Mouse (Mus musculus): Measurements from ENCODE around the gene Gm11213. TPM values are rescaled to one million over a fixed set of nuclear protein-coding genes. Genes with fewer than 3 reads are reported as not detected.

Gm11213 gene
- total RNA-seq, 2 experiments from 2014 or later = not detected

- no peak overlapping the region for H3K4me3 ChIP-seq
- H3K27ac ChIP-seq = no peak overlapping the region
- DNase-seq (ENCODE audit: low spot score in 2 of 2) = no peak
- no peak for TF ChIP-seq CTCF (conservative IDR thresholded peaks at IDR 0.05)
Observed at GRCm38 (mm10) chr4:63552865-63553264, 52.2 kb downstream of the Gm11213 start.

DNA sequence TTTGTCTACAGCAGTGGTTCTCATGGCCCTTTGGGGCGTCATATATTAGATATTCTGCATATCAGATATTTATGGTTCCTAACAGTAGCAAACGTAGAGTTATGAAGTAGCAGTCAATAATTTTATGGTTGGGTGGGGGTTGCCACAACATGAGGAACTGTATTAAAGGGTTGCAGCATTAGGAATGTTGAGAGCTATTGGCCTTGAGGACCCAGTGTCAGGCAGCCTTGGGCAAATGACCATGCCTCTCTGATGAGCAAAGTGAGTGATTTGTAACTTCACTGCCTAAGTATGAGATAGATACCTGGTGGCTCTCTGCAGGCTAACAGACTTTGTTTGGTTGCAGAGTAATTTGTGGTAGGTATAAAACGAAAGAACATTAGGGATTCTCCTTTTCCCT lies 54.2 kb downstream of the Gm11213 start:
- H3K4me3 ChIP-seq = no peak overlapping the region
- no peak overlapping the region for H3K27ac ChIP-seq
- no peak for DNase-seq (ENCODE audit: low spot score in 2 of 2)
- no peak for TF ChIP-seq CTCF (conservative IDR thresholded peaks at IDR 0.05)

- DNase-seq (ENCODE audit: low spot score in 2 of 2) = no peak
- peak; percentile 48 for TF ChIP-seq CTCF (conservative IDR thresholded peaks at IDR 0.05)
- no peak overlapping the region for H3K4me3 ChIP-seq
- no peak overlapping the region for H3K27ac ChIP-seq
Observed at GRCm38 (mm10) chr4:63548491-63548890, 56.6 kb downstream of the Gm11213 start.

- Histone ChIP-seq H3K4me3 (no peak overlapping the region), H3K27ac (no peak overlapping the region)
- TF ChIP-seq CTCF (conservative IDR thresholded peaks at IDR 0.05) = no peak
- no peak for DNase-seq (ENCODE audit: low spot score in 2 of 2)
Observed at GRCm38 (mm10) chr4:63547799-63548198, 57.3 kb downstream of the Gm11213 start.

Other genes starting within 250 kb of the Gm11213 start
- gene Orm3, start 249.1 kb downstream of the Gm11213 start, total RNA-seq (2021) = not detected
- not detected for gene Orm2, start 242.8 kb downstream of the Gm11213 start, total RNA-seq (2021)
- gene Akna, start 201.9 kb downstream of the Gm11213 start, total RNA-seq (2021) = 1 to 10 TPM; 3.5 to 3.8 TPM
- gene Whrn, start 109.3 kb downstream of the Gm11213 start, total RNA-seq (2021) = 10 to 100 TPM; 17.9 to 20.7 TPM
- 100 to 1,000 TPM; 119 to 128 TPM for gene Atp6v1g1, start 60.5 kb downstream of the Gm11213 start, total RNA-seq (2021)
- gene Tmem268, start 46.5 kb downstream of the Gm11213 start, total RNA-seq (2021) = 1 to 10 TPM; 5.8 to 8.3 TPM
- not detected for gene Tex48, start 17.2 kb upstream of the Gm11213 start, total RNA-seq (2021)
- not detected for gene Gm11214, start 58.1 kb upstream of the Gm11213 start, total RNA-seq (2021)
- not detected for gene Tnfsf15, start 139.9 kb upstream of the Gm11213 start, total RNA-seq (2021)

Data from layer of hippocampus, adult 2 months (tissue).